Mouse (Mus musculus): ENCODE data around the gene Srebf2. TPM values are rescaled to one million over a fixed set of nuclear protein-coding genes. Genes with fewer than 3 reads are reported as not detected.

Srebf2 gene
- polyA plus RNA-seq, 2 experiments = 29.3 to 30.8 TPM

DNA sequence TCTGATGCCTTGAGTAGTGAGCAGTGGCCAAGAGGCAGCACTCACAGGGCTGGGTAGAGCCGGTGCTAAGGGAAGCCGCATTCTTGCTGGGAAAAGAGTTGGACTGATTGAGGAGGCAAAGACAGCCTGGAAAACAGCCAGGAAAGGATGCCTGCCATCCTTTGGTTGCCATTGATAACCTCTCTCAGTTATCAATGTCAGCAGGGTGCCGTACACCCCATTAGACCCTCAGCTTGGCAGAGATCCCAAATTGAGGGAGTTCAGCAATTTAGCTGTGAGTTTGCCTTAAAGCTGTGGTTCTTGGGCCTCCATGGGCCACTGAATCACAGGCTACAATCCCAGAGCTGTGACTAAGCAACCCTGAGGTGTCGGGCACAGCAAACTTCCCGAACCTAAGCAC is 34.1 kb downstream of the Srebf2 start:
- H3K27me3 ChIP-seq (ENCODE audit: control insufficient read depth, insufficient read depth, low read length) = no peaks in the 10 kb centered on the region

GRCm38 (mm10) chr15:82182311-82182710 is 35.3 kb downstream of the Srebf2 start:
- Histone ChIP-seq H3K27me3 (ENCODE audit: control insufficient read depth, insufficient read depth, low read length) (no peaks in the 10 kb centered on the region), H3K4me2 (ENCODE audit: low read depth) (no peak overlapping the region)
- WGBS (ENCODE audit: insufficient replicate concordance) = 95% methylated on average over 4 of the region's 4 CpGs

More for the DNA sequence above, 34.1 kb downstream of the Srebf2 start:
- TF ChIP-seq EP300 (IDR thresholded peaks at IDR 0.05; ENCODE audit: low read depth) (no peak), CTCF (IDR thresholded peaks at IDR 0.05; ENCODE audit: low read depth) (no peak)
- Histone ChIP-seq H3K9me3 (ENCODE audit: control insufficient read depth, low read length) (peaks cover 7% of the 10 kb centered on the region), H3K27ac (no peak overlapping the region), H3K36me3 (replicated peaks; ENCODE audit: control insufficient read depth, insufficient read depth, low read depth) (peaks cover 83% of the 10 kb centered on the region), H3K4me3 (ENCODE audit: insufficient read depth in 1 of 2, low read depth in 2 of 2, low read length in 2 of 2) (no peak overlapping the region), H3K9ac (replicated peaks) (no peak overlapping the region), H3K4me2 (ENCODE audit: low read depth) (no peak overlapping the region), H3K4me1 (replicated peaks; ENCODE audit: control insufficient read depth in 2 of 2, insufficient read depth in 2 of 2, low read length in 1 of 2) (peaks cover 32 to 33% of the 10 kb centered on the region in 2 experiments)
- no peak for ATAC-seq (ENCODE audit: insufficient read depth)
- WGBS (ENCODE audit: insufficient replicate concordance) = 78% methylated on average over 5 of the region's 5 CpGs
- DNase-seq (ENCODE audit: low read depth in 3 of 3, low spot score in 3 of 3) = no peak

GRCm38 (mm10) chr15:82183596-82183995 is 36.6 kb downstream of the Srebf2 start:
- no peaks in the 10 kb centered on the region for H3K27me3 ChIP-seq (ENCODE audit: control insufficient read depth, insufficient read depth, low read length)
- peaks cover 51 to 52% of the 10 kb centered on the region in 2 experiments for H3K4me1 ChIP-seq (replicated peaks; ENCODE audit: control insufficient read depth in 2 of 2, insufficient read depth in 2 of 2, low read length in 1 of 2)
- H3K4me3 ChIP-seq (ENCODE audit: insufficient read depth in 1 of 2, low read depth in 2 of 2, low read length in 2 of 2) = peak overlapping the region; percentile 19 to 36; a peak in 3 of 4 replicates
- peak overlapping the region; percentile 88 for H3K27ac ChIP-seq
- TF ChIP-seq CTCF (IDR thresholded peaks at IDR 0.05; ENCODE audit: low read depth) (no peak), EP300 (IDR thresholded peaks at IDR 0.05; ENCODE audit: low read depth) (no peak)
- DNase-seq (ENCODE audit: low read depth in 3 of 3, low spot score in 3 of 3) (no peak), ATAC-seq (ENCODE audit: insufficient read depth) (0 out of 2 replicates have a peak, but pooled peaks have one; percentile 8)
- peaks cover 7% of the 10 kb centered on the region for H3K9me3 ChIP-seq (ENCODE audit: control insufficient read depth, low read length)
- H3K4me2 ChIP-seq (ENCODE audit: low read depth) = peak overlapping the region; percentile 75
- WGBS (ENCODE audit: insufficient replicate concordance) = 64% methylated on average over 10 of the region's 10 CpGs
- H3K9ac ChIP-seq (replicated peaks) = peak overlapping the region; percentile 73
- peaks cover 76% of the 10 kb centered on the region for H3K36me3 ChIP-seq (replicated peaks; ENCODE audit: control insufficient read depth, insufficient read depth, low read depth)

More at GRCm38 (mm10) chr15:82182311-82182710, 35.3 kb downstream of the Srebf2 start:
- DNase-seq (ENCODE audit: low read depth in 3 of 3, low spot score in 3 of 3) (no peak), ATAC-seq (ENCODE audit: insufficient read depth) (no peak)
- Histone ChIP-seq H3K9ac (replicated peaks) (no peak overlapping the region), H3K36me3 (replicated peaks; ENCODE audit: control insufficient read depth, insufficient read depth, low read depth) (peaks cover 77% of the 10 kb centered on the region), H3K9me3 (ENCODE audit: control insufficient read depth, low read length) (peaks cover 7% of the 10 kb centered on the region), H3K4me3 (ENCODE audit: insufficient read depth in 1 of 2, low read depth in 2 of 2, low read length in 2 of 2) (no peak overlapping the region), H3K4me1 (replicated peaks; ENCODE audit: control insufficient read depth in 2 of 2, insufficient read depth in 2 of 2, low read length in 1 of 2) (peaks cover 43 to 44% of the 10 kb centered on the region in 2 experiments), H3K27ac (no peak overlapping the region)
- TF ChIP-seq EP300 (IDR thresholded peaks at IDR 0.05; ENCODE audit: low read depth) (no peak), CTCF (IDR thresholded peaks at IDR 0.05; ENCODE audit: low read depth) (peak; percentile 66)

GRCm38 (mm10) chr15:82184183-82184582 is 37.2 kb downstream of the Srebf2 start:
- peak overlapping the region; percentile 36 to 43 for H3K4me3 ChIP-seq (ENCODE audit: insufficient read depth in 1 of 2, low read depth in 2 of 2, low read length in 2 of 2)
- H3K27ac ChIP-seq = peak overlapping the region; percentile 88
- H3K4me1 ChIP-seq (replicated peaks; ENCODE audit: control insufficient read depth in 2 of 2, insufficient read depth in 2 of 2, low read length in 1 of 2) = peaks cover 51 to 52% of the 10 kb centered on the region in 2 experiments
- peaks cover 70% of the 10 kb centered on the region for H3K36me3 ChIP-seq (replicated peaks; ENCODE audit: control insufficient read depth, insufficient read depth, low read depth)
- H3K27me3 ChIP-seq (ENCODE audit: control insufficient read depth, insufficient read depth, low read length) = no peaks in the 10 kb centered on the region
- 6% methylated on average over 7 of the region's 7 CpGs for WGBS (ENCODE audit: insufficient replicate concordance)
- H3K9me3 ChIP-seq (ENCODE audit: control insufficient read depth, low read length) = peaks cover 7% of the 10 kb centered on the region
- ATAC-seq (ENCODE audit: insufficient read depth) (peak; percentile 86), DNase-seq (ENCODE audit: low read depth in 3 of 3, low spot score in 3 of 3) (peak; percentile 85 to 86 (median 86))
- peak overlapping the region; percentile 73 for H3K9ac ChIP-seq (replicated peaks)
- H3K4me2 ChIP-seq (ENCODE audit: low read depth) = peak overlapping the region; percentile 75
- TF ChIP-seq EP300 (IDR thresholded peaks at IDR 0.05; ENCODE audit: low read depth) (peak; percentile 92), CTCF (IDR thresholded peaks at IDR 0.05; ENCODE audit: low read depth) (peak; percentile 14; the same call in 1 of the 2 replicates)

DNA sequence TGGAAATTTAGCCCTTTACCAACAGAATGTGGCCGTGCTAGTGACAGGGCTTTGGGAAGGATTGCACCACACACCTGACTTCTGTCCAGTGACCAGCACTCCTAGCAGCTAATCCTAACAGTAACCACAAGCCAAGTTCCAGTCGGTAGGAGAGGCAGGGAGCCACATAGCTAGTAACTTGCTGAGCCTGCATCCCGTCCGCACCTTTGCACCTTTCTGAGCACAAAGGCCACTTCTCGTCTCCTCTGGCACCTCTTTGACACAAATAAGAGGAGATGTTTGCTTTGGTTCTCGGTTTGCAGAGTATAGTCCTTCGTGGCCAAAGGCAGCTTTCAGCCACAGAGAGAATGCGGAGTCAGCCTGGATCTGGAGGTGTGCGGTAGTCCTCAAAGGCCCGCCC is 37.7 kb downstream of the Srebf2 start:
- Histone ChIP-seq H3K4me1 (replicated peaks; ENCODE audit: control insufficient read depth in 2 of 2, insufficient read depth in 2 of 2, low read length in 1 of 2) (peaks cover 51 to 52% of the 10 kb centered on the region in 2 experiments), H3K27ac (peak overlapping the region; percentile 88), H3K27me3 (ENCODE audit: control insufficient read depth, insufficient read depth, low read length) (no peaks in the 10 kb centered on the region), H3K9me3 (ENCODE audit: control insufficient read depth, low read length) (peaks cover 7% of the 10 kb centered on the region), H3K4me3 (ENCODE audit: insufficient read depth in 1 of 2, low read depth in 2 of 2, low read length in 2 of 2) (peak overlapping the region in 1 of 2 experiments; percentile 36; a peak in 3 of 4 replicates), H3K4me2 (ENCODE audit: low read depth) (peak overlapping the region; percentile 75), H3K36me3 (replicated peaks; ENCODE audit: control insufficient read depth, insufficient read depth, low read depth) (peaks cover 67% of the 10 kb centered on the region), H3K9ac (replicated peaks) (peak overlapping the region; percentile 73)
- DNase-seq (ENCODE audit: low read depth in 3 of 3, low spot score in 3 of 3) = no peak
- no peak for ATAC-seq (ENCODE audit: insufficient read depth)
- no peak for TF ChIP-seq CTCF (IDR thresholded peaks at IDR 0.05; ENCODE audit: low read depth)
- TF ChIP-seq EP300 (IDR thresholded peaks at IDR 0.05; ENCODE audit: low read depth) = no peak
- 52% methylated on average over 10 of the region's 10 CpGs for WGBS (ENCODE audit: insufficient replicate concordance)
